Mouse (Mus musculus) forebrain, embryonic 12.5 days (tissue): ENCODE data around the gene Tmem104. TPM values are rescaled to one million over a fixed set of nuclear protein-coding genes. Genes with fewer than 3 reads are reported as not detected.

Experiments
- microRNA-seq: library from miRNA; unstranded; fragments of <30 nt; microRNA quantifications from one replicate; pipeline ENCODE4, GENCODE M21; 2017
- polyA plus RNA-seq: library from polyadenylated mRNA; unstranded; fragments of >200 nt; fragmentation: Nextera tagmentation; extraction: Ambion mirVana; gene quantifications from 2 replicates; pipeline ENCODE4 v1.2.1, GENCODE M21; 2016

Tmem104 gene
- polyA plus RNA-seq, 1 experiment from 2014 or later, result 7.9 TPM

Small RNAs within 50 kb of the gene (microRNA-seq; reads per million reads assigned to microRNA genes)
- gene Gm25837, result not detected

Other genes with a start within 250 kb of the Tmem104 start
- not detected in 2 replicates for gene Cd300c, start 218.3 kb upstream of the Tmem104 start, polyA plus RNA-seq
- 0.10 TPM in 1 of 2 replicates, not detected in the other for gene Cd300ld, start 197.6 kb upstream of the Tmem104 start, polyA plus RNA-seq
- 0.47 and 0.96 TPM in 2 replicates for gene Cd300c2, start 185.6 kb upstream of the Tmem104 start, polyA plus RNA-seq
- not detected in 2 replicates for gene Cd300ld2, start 171.3 kb upstream of the Tmem104 start, polyA plus RNA-seq
- not detected in 2 replicates for gene Cd300ld4, start 160.5 kb upstream of the Tmem104 start, polyA plus RNA-seq
- not detected in 2 replicates for gene Cd300ld5, start 149.7 kb upstream of the Tmem104 start, polyA plus RNA-seq
- not detected in 2 replicates for gene Cd300ld3, start 139.1 kb upstream of the Tmem104 start, polyA plus RNA-seq
- gene Cd300e, start 125.3 kb upstream of the Tmem104 start, polyA plus RNA-seq, result not detected in 2 replicates
- 0.80 and 1.2 TPM in 2 replicates for gene Rab37, start 96.1 kb upstream of the Tmem104 start, polyA plus RNA-seq
- gene Cd300lf, start 53.5 kb upstream of the Tmem104 start, polyA plus RNA-seq, result 0.19 TPM in 1 of 2 replicates, not detected in the other
- 31.3 and 32.2 TPM in 2 replicates for gene Slc9a3r1, start 24.1 kb upstream of the Tmem104 start, polyA plus RNA-seq
- 16.0 and 16.6 TPM in 2 replicates for gene Nat9, start 372 bp downstream of the Tmem104 start, polyA plus RNA-seq
- gene Grin2c, start 79.8 kb downstream of the Tmem104 start, polyA plus RNA-seq, result 0.08 TPM in 1 of 2 replicates, not detected in the other
- 16.9 and 17.4 TPM in 2 replicates for gene Fdxr, start 89.6 kb downstream of the Tmem104 start, polyA plus RNA-seq
- gene Fads6, start 110.2 kb downstream of the Tmem104 start, polyA plus RNA-seq, result 0.26 and 0.37 TPM in 2 replicates
- gene Otop2, start 119.7 kb downstream of the Tmem104 start, polyA plus RNA-seq, result not detected in 2 replicates
- not detected in 2 replicates for gene Ush1g, start 134.6 kb downstream of the Tmem104 start, polyA plus RNA-seq
- not detected in 2 replicates for gene Otop3, start 147.2 kb downstream of the Tmem104 start, polyA plus RNA-seq
- 33.7 and 36.4 TPM in 2 replicates for gene Hid1, start 180.3 kb downstream of the Tmem104 start, polyA plus RNA-seq
- gene Cdr2l, start 194.4 kb downstream of the Tmem104 start, polyA plus RNA-seq, result 28.3 and 29.6 TPM in 2 replicates
- gene Mrpl58, start 216.3 kb downstream of the Tmem104 start, polyA plus RNA-seq, result 222 and 232 TPM in 2 replicates
- gene Atp5h, start 232.5 kb downstream of the Tmem104 start, polyA plus RNA-seq, result 843 and 857 TPM in 2 replicates
- gene Kctd2, start 232.6 kb downstream of the Tmem104 start, polyA plus RNA-seq, result 23.9 and 29.8 TPM in 2 replicates